Mouse (Mus musculus): ENCODE measurements at regions not wholly inside any gene's neighbourhood (a gene's known extent, or its start where the extent isn't known, plus 50 kb on each side); places are given as distances from the start of the nearest gene placed in this dataset.

- TF ChIP-seq CTCF (IDR thresholded peaks at IDR 0.05; ENCODE audit: borderline replicate concordance, insufficient read depth, low read length) (no peak), POLR2A (IDR thresholded peaks at IDR 0.05; ENCODE audit: low read depth, low read length) (no peak)
Measured at GRCm38 (mm10) chr10:56944434-56945145, 541.6 kb upstream of the Hsf2 start.
